Mouse (Mus musculus): ENCODE measurements around the gene Limch1.

Gene Limch1

GRCm38 (mm10) chr5:66841971-66842370 is 96.3 kb downstream of the Limch1 start:
- no peak for DNase-seq

DNA sequence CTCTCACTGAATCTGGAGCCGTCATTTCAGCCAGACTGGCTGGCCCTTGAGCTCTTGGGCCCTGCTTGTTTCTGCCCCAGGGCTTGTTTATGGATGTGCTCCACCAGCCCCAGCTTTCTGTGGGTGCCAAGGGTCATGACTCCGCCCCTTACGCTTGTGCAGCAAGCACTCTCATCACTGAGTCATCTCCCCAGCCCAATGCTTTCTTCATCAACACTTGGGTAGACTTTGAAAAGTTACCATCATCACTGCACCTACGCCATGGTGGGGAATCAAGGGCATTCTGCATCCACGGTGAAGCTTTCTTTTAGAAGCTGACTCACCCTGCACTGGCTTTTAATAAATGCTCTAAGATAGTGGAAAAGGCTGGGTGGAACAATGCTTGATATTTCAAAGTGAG is 97.1 kb downstream of the Limch1 start:
- DNase-seq: no peak

DNA sequence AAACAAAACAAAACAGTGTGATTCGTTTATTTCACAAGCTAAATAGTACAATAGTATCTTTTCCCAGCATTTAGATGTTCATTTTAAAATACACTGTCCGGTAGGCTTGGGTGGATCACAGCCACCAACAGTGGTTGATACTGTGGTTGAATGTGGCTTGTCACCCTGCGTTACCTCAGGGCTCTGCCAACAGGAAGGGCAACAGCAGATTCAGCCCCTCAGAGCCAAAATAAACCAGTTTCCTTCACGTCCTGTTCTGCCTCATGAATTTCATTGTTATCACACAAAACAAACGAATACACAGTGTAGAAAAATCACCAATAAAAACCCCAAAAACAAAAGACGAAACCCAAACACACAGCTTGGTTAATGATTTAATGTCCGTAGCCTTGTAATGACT is 102.5 kb downstream of the Limch1 start:
- no peak for DNase-seq

- no peak for DNase-seq
Observed at GRCm38 (mm10) chr5:66849148-66849547, 103.5 kb downstream of the Limch1 start.

DNA sequence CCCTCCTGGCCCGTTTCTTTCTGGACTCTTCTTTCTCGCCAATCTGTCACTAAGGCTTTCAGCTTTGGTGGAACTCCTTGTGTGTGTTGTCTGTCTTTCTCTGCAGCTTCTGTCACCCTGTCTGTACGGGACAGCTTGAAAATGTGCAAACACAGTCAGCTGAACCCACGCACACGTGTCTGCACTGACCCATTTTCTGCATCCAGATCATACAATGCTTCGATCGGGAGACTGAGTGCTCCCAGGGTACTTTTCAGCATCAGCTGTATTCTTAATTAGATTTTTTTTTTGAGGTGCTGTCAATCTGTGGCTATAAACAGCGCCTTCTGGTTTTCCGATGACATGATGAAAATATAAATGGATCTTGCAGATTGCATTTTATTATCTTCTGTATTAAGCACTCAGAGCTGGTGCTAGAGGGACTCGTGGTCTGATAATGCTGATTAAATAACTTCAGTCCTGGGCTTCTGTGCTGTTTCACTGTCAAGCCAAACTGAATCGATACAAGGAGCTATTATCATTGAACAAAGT is 105.2 kb downstream of the Limch1 start:
- DNase-seq: no peak

- no peak for DNase-seq
Observed at GRCm38 (mm10) chr5:66851708-66852107, 106.1 kb downstream of the Limch1 start.

GRCm38 (mm10) chr5:66854263-66854662 is 108.6 kb downstream of the Limch1 start:
- DNase-seq: no peak

DNA sequence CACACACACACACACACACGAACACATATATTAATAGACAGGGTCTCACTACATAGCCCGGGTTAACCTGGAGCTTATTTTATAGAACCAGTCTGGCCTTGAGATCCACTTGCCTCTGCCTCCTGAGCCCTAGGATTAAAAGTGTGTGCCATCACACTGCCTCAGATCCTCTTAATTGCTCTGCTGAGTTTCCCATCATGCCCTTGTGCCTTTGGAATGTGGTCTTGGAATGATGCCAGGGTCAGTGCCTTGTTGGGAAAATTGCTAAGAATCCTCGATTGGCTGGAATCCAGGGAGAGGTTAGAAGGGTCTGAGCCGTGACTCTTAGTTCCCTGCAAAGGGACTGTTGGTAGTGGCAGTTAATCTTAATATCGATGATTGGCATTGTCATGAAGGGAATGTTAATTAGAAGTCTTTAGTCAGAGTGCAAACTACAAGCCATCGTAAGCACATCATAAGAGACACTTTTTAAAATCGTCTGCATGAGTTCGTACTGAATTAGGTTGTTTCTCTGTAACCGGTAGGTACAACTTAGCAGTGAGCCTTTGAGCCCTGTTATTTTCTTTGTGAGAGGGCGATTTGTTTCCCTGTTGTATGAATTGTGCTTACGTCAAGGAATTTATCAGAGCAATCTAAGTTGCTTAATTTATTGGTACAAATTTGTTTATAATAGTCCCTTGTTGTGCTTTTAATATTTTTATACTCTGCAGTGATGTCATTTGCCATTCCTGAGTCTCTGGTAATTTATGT is 109.9 kb downstream of the Limch1 start:
- DNase-seq: no peak

DNA sequence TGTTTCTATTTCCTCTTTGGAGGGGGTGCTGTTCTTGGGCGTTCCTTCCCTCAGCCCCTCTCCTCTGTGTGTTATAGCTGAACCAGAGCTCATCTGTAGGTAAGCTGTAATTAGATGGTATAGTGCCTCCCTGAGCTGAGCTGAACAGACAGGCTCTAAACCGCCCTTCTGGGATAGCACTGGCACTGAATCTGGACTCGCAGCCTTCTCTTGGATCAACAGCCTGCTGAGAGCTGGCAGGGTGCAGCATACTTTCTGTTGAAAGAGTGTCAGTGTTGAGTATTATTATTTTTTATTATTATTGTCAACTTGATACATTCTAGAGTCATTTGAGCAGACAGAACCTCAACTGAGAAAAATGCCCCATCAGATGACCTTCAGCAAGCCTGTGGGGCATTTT is 113.9 kb downstream of the Limch1 start:
- no peak for DNase-seq

- DNase-seq: no peak
Observed at GRCm38 (mm10) chr5:66861232-66862035, 115.8 kb downstream of the Limch1 start.

- DNase-seq: no peak
Observed at GRCm38 (mm10) chr5:66862151-66862550, 116.5 kb downstream of the Limch1 start.

GRCm38 (mm10) chr5:66865229-66865628 is 119.6 kb downstream of the Limch1 start:
- no peak for DNase-seq

GRCm38 (mm10) chr5:66866019-66866418 is 120.4 kb downstream of the Limch1 start:
- DNase-seq: no peak

DNA sequence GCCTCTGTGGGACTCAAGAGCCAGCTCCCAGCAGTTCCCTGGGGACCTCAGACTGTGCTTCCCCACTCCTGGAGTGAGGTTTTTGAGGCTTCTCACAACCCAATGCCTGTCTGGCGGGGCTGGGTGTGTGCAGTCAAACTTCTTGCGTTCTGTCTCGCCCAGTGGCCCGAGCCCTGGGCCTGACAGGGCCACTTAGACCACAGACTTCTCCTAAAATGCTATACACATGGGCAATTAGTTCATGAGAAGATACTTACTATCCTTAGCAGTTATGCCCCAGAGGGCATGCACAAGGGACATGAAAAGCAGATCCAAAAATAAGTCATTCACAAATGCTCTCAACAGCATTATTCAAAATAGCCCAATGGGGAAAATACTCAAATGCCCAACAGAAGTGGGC is 123.9 kb downstream of the Limch1 start:
- DNase-seq: no peak

GRCm38 (mm10) chr5:66871521-66872050 is 126.0 kb downstream of the Limch1 start:
- no peak for DNase-seq

DNA sequence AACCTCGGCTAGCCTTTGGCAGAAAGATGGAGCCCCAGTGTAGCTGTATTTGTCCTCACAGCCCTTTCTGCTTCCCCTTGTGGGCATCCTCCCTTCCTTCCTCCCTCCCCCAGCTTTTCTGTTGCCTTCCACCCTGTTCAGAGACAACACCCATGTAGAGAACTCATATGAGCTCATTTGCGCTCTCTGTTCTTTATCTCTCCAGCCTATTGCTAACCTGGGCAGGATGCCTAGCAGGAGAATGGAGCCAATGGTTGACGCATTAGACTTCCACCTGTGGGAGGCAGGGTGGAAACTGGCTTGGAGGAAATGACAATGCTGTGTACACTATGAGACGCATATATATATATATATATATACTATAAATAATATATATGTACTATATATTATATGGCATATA is 126.4 kb downstream of the Limch1 start:
- DNase-seq: no peak

GRCm38 (mm10) chr5:66872681-66873080 is 127.1 kb downstream of the Limch1 start:
- DNase-seq: no peak

- DNase-seq: no peak
Observed at GRCm38 (mm10) chr5:66876018-66876805, 130.6 kb downstream of the Limch1 start.

- no peak for DNase-seq
Observed at GRCm38 (mm10) chr5:66877066-66877465, 131.4 kb downstream of the Limch1 start.

GRCm38 (mm10) chr5:66881901-66882341 is 136.3 kb downstream of the Limch1 start:
- no peak for DNase-seq

GRCm38 (mm10) chr5:66882718-66883117 is 137.1 kb downstream of the Limch1 start:
- DNase-seq: no peak

GRCm38 (mm10) chr5:66884505-66884904 is 138.9 kb downstream of the Limch1 start:
- DNase-seq: no peak

Measured in thymus, postnatal 4 days (tissue).